Mouse (Mus musculus) bone marrow, adult 2 months (tissue): Measurements from ENCODE around the gene Ccdc149.

Source experiments
- CTCF ChIP-seq: fragments of 200-500 bp; IDR thresholded peaks from 2 replicates; pipeline ENCODE4 v1.5.1; 2011; ENCODE audit warnings: low read length, control low read depth; ENCODE audit not compliant: control insufficient read depth, insufficient read depth
- POLR2A ChIP-seq: fragments of 200-500 bp; IDR thresholded peaks from 2 replicates; pipeline ENCODE4 v1.6.1; 2011; ENCODE audit warnings: low read depth, mild to moderate bottlenecking, control low read depth, low read length, borderline replicate concordance; ENCODE audit not compliant: control insufficient read depth

GRCm38 (mm10) chr5:52515246-52516021 is 44.1 kb upstream of the Ccdc149 start:
- TF ChIP-seq CTCF (peak; percentile 68), POLR2A (no peak)
